Mouse (Mus musculus) heart, embryonic 14.5 days (tissue): ENCODE data around the gene Hes1. TPM values are rescaled to one million over a fixed set of nuclear protein-coding genes. Genes with fewer than 3 reads are reported as not detected.

Experiments used
- ATAC-seq: fragments of 200-750 bp; cut with Nextera tagmentation; 2 replicates; pipeline ENCODE4 v1.8.0; 2017; ENCODE audit warnings: low read depth, moderate TSS enrichment; ENCODE audit not compliant: insufficient number of reproducible peaks, insufficient read depth, low FRiP score
- H3K27ac ChIP-seq, 2 experiments: fragments of 200-500 bp in 1 of 2; fragments of 300-500 bp in 1 of 2; sonication (generic) in 1 of 2; replicated peaks in 1 of 2; 2 replicates each; pipeline ENCODE4 v1.5.1; 2012 to 2014; ENCODE audit warnings: low read depth in 2 of 2, low read length in 2 of 2, control low read depth in 1 of 2, mild to moderate bottlenecking in 1 of 2, mixed read lengths in 1 of 2; ENCODE audit not compliant: control insufficient read depth in 1 of 2, insufficient read depth in 1 of 2
- H3K27me3 ChIP-seq: fragments of 300-500 bp; sonication (generic); 2 replicates; pipeline ENCODE4 v1.6.1; 2014; ENCODE audit warnings: mild to moderate bottlenecking, low read length, control low read depth; ENCODE audit not compliant: control insufficient read depth, insufficient read depth
- H3K36me3 ChIP-seq: fragments of 300-500 bp; sonication (generic); 2 replicates; pipeline ENCODE4 v1.6.1; 2014; ENCODE audit warnings: mild to moderate bottlenecking, control low read depth, low read length, mixed read lengths; ENCODE audit not compliant: control insufficient read depth, insufficient read depth
- H3K4me1 ChIP-seq, 2 experiments: fragments of 200-500 bp in 1 of 2; fragments of 300-500 bp in 1 of 2; sonication (generic) in 1 of 2; 2 replicates each; pipeline ENCODE4 v1.6.1; 2012 to 2014; ENCODE audit warnings: low read length in 2 of 2, control low read depth in 1 of 2, mixed read lengths in 1 of 2; ENCODE audit not compliant: control insufficient read depth in 2 of 2, insufficient read depth in 2 of 2
- H3K4me2 ChIP-seq: fragments of 300-500 bp; sonication (generic); 2 replicates; pipeline ENCODE4 v1.6.1; 2014; ENCODE audit warnings: mild to moderate bottlenecking, low read length
- H3K4me3 ChIP-seq, 2 experiments: fragments of 200-500 bp in 1 of 2; fragments of 300-500 bp in 1 of 2; sonication (generic) in 1 of 2; 2 replicates each; pipeline ENCODE4 v1.5.1; 2012 to 2014; ENCODE audit warnings: low read length in 2 of 2, mild to moderate bottlenecking in 2 of 2, control low read depth in 1 of 2, low read depth in 1 of 2, moderate library complexity in 1 of 2; ENCODE audit not compliant: control insufficient read depth in 1 of 2, insufficient read depth in 1 of 2
- H3K9ac ChIP-seq: fragments of 300-500 bp; sonication (generic); 2 replicates; pipeline ENCODE4 v1.6.1; 2014; ENCODE audit warnings: mild to moderate bottlenecking, low read length
- H3K9me3 ChIP-seq: fragments of 300-500 bp; sonication (generic); 2 replicates; pipeline ENCODE4 v1.6.1; 2016; ENCODE audit warnings: low read length, control low read depth; ENCODE audit not compliant: control insufficient read depth
- WGBS: fragments of 180-500 bp; shearing (Covaris S2); extraction: QIAGEN DNeasy Blood & Tissue Kit; methylation state at CpG from one replicate; pipeline ENCODE4 v1.1.7; 2014; 5-methylcytosine and 5-hydroxymethylcytosine counted together
- polyA plus RNA-seq: library from polyadenylated mRNA; unstranded; fragments of >200 nt; fragmentation: Nextera tagmentation; extraction: Ambion mirVana; gene quantifications from 2 replicates; pipeline ENCODE4 v1.2.1, GENCODE M21; 2014

Hes1 gene
- polyA plus RNA-seq, 1 experiment from 2014 or later, result 25.4 TPM

DNA sequence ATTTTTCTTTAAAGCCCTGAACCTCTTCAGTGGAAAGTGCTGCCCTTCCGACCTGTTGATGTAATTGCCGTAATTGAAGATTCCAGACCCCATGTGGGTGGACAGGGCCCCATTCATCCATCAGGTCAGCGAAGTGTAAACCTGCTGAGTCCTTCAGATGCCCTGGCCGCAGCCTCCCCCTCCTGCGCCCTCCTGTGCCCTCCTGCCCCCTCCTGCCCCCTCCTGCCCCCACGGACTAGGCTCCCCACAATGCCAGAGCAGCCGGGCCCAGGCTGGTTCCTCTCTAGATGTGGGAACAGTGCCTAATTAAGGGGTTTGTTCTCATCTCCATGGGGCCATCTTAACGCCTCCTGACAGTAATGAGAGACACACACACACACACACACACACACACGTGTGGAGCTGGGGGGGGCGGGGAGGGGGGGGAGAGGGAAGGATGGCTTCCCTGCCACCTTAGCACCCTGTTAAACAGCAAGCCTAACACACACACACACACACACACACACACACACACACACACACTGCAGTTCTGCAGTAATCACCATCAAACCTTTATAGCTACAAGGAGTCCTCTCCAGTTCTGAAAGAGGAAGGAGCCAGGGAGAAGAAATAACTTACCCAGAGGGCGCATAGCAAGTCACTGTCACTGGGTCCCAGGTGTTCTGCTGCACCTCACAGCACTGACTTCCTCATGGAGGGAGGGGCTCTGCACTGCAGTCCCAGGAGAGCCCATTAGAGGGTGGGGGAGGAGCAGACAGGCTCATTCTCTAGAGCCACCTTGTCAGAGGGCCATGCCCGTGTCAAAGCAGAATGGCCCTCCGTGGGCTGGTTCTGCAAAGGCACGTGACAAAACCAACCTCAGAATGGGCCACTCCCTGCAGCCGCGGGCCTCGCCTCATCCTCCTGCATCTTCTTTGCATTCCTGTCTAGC, 25.3 kb upstream of the Hes1 start:
- H3K27me3 ChIP-seq, result no peaks in the 10 kb centered on the region
- WGBS, result 34% methylated on average over 16 of the region's 17 CpGs
- no peak overlapping the region for H3K9ac ChIP-seq
- no peaks in the 10 kb centered on the region for H3K9me3 ChIP-seq
- H3K4me3 ChIP-seq, result no peak overlapping the region
- H3K4me2 ChIP-seq, result no peak overlapping the region
- no peaks in the 10 kb centered on the region for H3K36me3 ChIP-seq
- ATAC-seq, result no peak
- peaks cover 13 to 15% of the 10 kb centered on the region in 2 experiments for H3K4me1 ChIP-seq
- no peak overlapping the region for H3K27ac ChIP-seq

DNA sequence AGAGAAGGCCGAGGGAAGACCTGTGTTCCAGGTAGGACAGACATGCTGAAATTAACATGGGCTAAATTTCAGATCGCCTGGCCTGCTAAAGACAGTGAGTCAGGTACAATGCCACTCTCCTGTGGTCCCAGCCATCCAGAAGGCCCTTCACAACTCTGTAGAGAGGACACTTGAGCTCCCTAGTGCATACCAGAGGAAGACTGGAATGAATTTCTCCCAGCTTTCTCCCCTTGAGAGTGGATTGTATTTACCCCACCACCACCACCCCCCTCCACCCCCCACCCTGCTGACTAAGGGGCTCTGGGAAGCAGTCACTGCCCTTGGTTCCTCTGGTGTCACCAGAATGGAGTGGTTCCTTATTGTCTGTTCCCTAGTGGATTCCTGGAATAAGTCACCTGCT, 24.3 kb upstream of the Hes1 start:
- WGBS, result 73% methylated on average over 2 of the region's 2 CpGs
- Histone ChIP-seq H3K36me3 (no peaks in the 10 kb centered on the region), H3K9me3 (no peaks in the 10 kb centered on the region), H3K9ac (no peak overlapping the region), H3K4me2 (no peak overlapping the region), H3K4me1 (peaks cover 4 to 6% of the 10 kb centered on the region in 2 experiments), H3K27me3 (0 out of 2 replicates have a peak, but pooled peaks cover under 1% of the 10 kb centered on the region), H3K4me3 (no peak overlapping the region), H3K27ac (no peak overlapping the region)
- no peak for ATAC-seq

DNA sequence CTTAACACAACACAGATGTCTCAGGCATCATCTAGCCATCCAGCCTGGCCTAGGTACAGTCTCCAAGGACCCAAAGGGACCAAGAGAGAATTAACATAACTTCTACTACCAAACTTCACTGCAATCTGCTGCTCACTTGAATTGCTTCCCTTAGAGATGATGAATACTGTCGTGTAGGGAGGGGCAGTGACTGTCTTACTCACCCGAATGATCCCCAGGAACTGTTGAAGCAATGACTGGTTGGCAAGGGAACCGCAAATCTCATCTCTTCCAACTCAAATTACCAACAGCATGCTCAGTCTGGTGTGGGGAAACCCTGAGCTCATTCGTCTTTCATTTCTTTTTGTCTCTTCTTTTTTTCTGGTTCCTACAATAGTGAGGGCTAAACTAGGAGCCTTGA, 21.3 kb upstream of the Hes1 start:
- Histone ChIP-seq H3K9ac (no peak overlapping the region), H3K9me3 (no peaks in the 10 kb centered on the region), H3K36me3 (no peaks in the 10 kb centered on the region), H3K27ac (no peak overlapping the region), H3K4me3 (no peak overlapping the region), H3K27me3 (peaks cover 5% of the 10 kb centered on the region; the same call in 1 of the 2 replicates), H3K4me2 (no peak overlapping the region), H3K4me1 (peaks cover 6 to 8% of the 10 kb centered on the region in 2 experiments)
- no peak for ATAC-seq
- 78% methylated on average over 4 of the region's 4 CpGs for WGBS

DNA sequence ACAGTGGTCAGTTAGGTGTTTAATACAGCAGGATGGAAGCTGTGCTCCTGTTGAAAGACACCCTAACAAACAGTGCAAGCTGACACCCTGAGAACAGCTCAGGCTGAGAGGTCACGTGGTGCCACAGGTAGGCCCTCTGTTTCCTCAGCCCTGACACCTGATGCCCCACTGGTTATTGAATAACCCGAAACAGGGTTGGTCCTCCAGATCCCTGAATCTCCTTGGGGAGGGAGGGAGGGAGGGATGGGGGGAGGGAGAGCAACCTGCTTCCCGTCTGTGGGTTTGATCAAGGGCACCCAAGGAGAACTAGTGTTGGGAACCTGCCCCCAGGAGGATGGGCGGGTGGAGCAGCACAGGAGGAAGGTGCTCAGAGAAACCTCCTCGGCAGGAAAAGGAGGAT, 18.6 kb upstream of the Hes1 start:
- H3K27ac ChIP-seq, result no peak overlapping the region

DNA sequence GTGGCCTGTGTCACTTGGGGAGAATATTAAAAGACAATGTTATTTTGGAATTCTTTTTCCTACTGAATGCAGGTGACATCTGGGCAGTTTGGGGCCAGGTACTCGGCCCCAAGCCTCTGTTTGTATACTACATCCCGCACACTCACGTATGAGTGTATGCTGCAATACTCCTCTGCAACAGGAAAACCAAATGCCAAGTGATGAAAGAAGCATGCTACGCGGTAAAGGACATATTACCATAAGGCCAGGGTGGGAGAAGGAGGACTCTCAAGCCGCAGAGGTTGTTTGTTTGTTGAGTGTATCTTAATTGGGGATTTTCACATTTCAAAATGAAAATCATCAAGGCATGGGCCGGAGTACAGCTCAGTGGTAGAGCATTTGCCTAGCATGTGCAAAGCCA, 17.2 kb upstream of the Hes1 start:
- no peak for ATAC-seq
- Histone ChIP-seq H3K4me3 (no peak overlapping the region), H3K9me3 (no peaks in the 10 kb centered on the region), H3K4me2 (peak overlapping the region; percentile 35), H3K27me3 (peaks cover 5% of the 10 kb centered on the region; the same call in 1 of the 2 replicates), H3K9ac (no peak overlapping the region), H3K36me3 (no peaks in the 10 kb centered on the region), H3K4me1 (peaks cover 3 to 5% of the 10 kb centered on the region in 2 experiments; a peak in 3 of 4 replicates), H3K27ac (no peak overlapping the region)
- 88% methylated on average over 7 of the region's 7 CpGs for WGBS

More for the DNA sequence above, 18.6 kb upstream of the Hes1 start:
- Histone ChIP-seq H3K36me3 (no peaks in the 10 kb centered on the region), H3K4me2 (no peak overlapping the region), H3K4me1 (peaks cover 0 to 5% of the 10 kb centered on the region in 2 experiments; a peak in 3 of 4 replicates), H3K9me3 (no peaks in the 10 kb centered on the region), H3K4me3 (no peak overlapping the region), H3K27me3 (peaks cover 5% of the 10 kb centered on the region; the same call in 1 of the 2 replicates), H3K9ac (no peak overlapping the region)
- 56% methylated on average over 5 of the region's 5 CpGs for WGBS
- no peak for ATAC-seq

DNA sequence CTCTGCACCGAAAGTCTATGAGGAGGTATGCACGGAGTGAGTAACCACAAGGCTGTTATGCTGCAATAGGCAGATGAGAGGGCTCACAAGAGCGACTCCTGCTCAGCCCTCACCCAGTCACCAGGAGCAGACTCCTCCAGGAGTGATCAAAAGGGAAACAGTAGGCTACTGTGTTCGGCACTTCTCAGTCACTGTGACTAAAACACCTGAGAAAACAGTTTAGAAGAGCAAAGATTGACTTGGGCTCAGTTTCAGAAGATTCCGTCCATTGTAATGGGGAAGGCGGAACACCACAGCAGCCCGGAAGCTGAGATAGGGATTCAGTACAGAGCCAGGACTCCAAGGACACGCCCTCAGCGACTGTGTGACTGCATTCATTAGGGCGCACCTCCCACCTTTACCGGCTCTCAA, 16.8 kb upstream of the Hes1 start:
- H3K36me3 ChIP-seq, result no peaks in the 10 kb centered on the region
- H3K4me2 ChIP-seq, result peak overlapping the region; percentile 35
- ATAC-seq, result no peak
- no peaks in the 10 kb centered on the region for H3K9me3 ChIP-seq
- peaks cover 3 to 5% of the 10 kb centered on the region in 2 experiments; a peak in 3 of 4 replicates for H3K4me1 ChIP-seq
- H3K27me3 ChIP-seq, result peaks cover 5% of the 10 kb centered on the region; the same call in 1 of the 2 replicates
- no peak overlapping the region for H3K9ac ChIP-seq
- H3K4me3 ChIP-seq, result no peak overlapping the region
- 32% methylated on average over 11 of the region's 11 CpGs for WGBS
- no peak overlapping the region for H3K27ac ChIP-seq

DNA sequence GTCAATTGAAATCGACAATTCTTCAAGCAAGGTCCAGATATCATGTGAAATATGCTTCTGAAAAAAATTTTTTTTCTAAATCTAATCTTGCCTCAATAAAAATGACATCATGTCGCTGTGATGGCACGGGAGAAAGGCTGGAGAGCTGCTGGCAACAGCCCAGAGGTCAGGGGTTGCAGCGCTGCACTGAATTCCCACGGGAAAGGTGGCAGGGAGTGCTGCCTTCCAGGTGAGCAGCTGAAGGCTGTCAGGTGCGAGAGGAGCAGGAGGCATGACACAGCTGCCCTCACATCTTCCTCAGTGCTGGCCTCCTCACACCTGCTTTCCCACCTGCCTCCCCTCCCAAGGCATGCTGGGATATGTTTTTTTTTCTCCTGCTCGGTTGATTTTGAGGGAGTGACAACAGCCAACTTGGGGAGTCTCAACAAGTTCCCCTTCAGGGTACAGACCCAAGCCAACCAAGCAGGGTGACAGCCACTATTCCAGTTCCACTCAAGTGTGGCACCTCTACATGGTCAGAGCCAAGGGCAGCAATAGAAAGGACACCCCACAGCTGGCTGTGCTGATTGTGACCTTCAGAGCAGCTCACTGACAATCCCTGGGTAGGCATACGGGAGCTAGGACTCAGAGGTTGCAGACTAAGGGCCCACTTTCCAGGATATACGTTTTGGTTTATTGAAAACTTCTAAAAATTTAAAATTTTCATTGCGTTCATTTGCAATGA, 13.3 kb upstream of the Hes1 start:
- Histone ChIP-seq H3K4me2 (no peak overlapping the region), H3K4me1 (peaks cover 3 to 5% of the 10 kb centered on the region in 2 experiments; a peak in 3 of 4 replicates), H3K9ac (no peak overlapping the region), H3K9me3 (no peaks in the 10 kb centered on the region), H3K27ac (no peak overlapping the region), H3K27me3 (peaks cover 4% of the 10 kb centered on the region; the same call in 1 of the 2 replicates), H3K4me3 (no peak overlapping the region), H3K36me3 (no peaks in the 10 kb centered on the region)
- ATAC-seq, result no peak
- 59% methylated on average over 10 of the region's 10 CpGs for WGBS
